Mouse (Mus musculus) lung, embryonic 14.5 days (tissue): ENCODE measurements around the gene Tbc1d14. TPM values are rescaled to one million over a fixed set of nuclear protein-coding genes. Genes with fewer than 3 reads are reported as not detected.

Experiments
- ATAC-seq: fragments of 200-750 bp; cut with Nextera tagmentation; 2 replicates; pipeline ENCODE4 v1.8.0; 2017; ENCODE audit warnings: mild to moderate bottlenecking, moderate TSS enrichment, moderate library complexity; ENCODE audit not compliant: insufficient read depth
- DNase-seq: peaks from one replicate; pipeline ENCODE4 v3.0.0-alpha.2; 2015
- H3K27ac ChIP-seq: fragments of 300-500 bp; sonication (generic); 2 replicates; pipeline ENCODE4 v1.5.1; 2014; ENCODE audit warnings: low read depth, mild to moderate bottlenecking, moderate library complexity
- H3K27me3 ChIP-seq: fragments of 300-500 bp; sonication (generic); 2 replicates; pipeline ENCODE4 v1.6.1; 2014; ENCODE audit warnings: low read length, control low read depth; ENCODE audit not compliant: insufficient read depth
- H3K36me3 ChIP-seq: fragments of 300-500 bp; sonication (generic); 2 replicates; pipeline ENCODE4 v1.6.1; 2014; ENCODE audit warnings: control low read depth; ENCODE audit not compliant: insufficient read depth
- H3K4me1 ChIP-seq: fragments of 300-500 bp; sonication (generic); 2 replicates; pipeline ENCODE4 v1.6.1; 2014; ENCODE audit warnings: antibody characterized with exemption, control low read depth; ENCODE audit not compliant: insufficient read depth
- H3K4me2 ChIP-seq: fragments of 300-500 bp; sonication (generic); 2 replicates; pipeline ENCODE4 v1.6.1; 2014; ENCODE audit warnings: mild to moderate bottlenecking
- H3K4me3 ChIP-seq: fragments of 300-500 bp; sonication (generic); 2 replicates; pipeline ENCODE4 v1.5.1; 2014; ENCODE audit warnings: low read depth, low read length
- H3K9ac ChIP-seq: fragments of 300-500 bp; sonication (generic); 2 replicates; pipeline ENCODE4 v1.6.1; 2014
- H3K9me3 ChIP-seq: fragments of 300-500 bp; sonication (generic); 2 replicates; pipeline ENCODE4 v1.6.1; 2016; ENCODE audit warnings: low read depth, low read length, control low read depth
- CTCF ChIP-seq: IDR thresholded peaks from 2 replicates; pipeline ENCODE4 v1.5.1; 2016; ENCODE audit warnings: antibody characterized with exemption, low read depth
- WGBS: fragments of 180-500 bp; shearing (Covaris S2); extraction: QIAGEN DNeasy Blood & Tissue Kit; methylation state at CpG from one replicate; pipeline ENCODE4 v1.1.7; 2014; 5-methylcytosine and 5-hydroxymethylcytosine counted together
- polyA plus RNA-seq: library from polyadenylated mRNA; unstranded; fragments of >200 nt; fragmentation: Nextera tagmentation; extraction: Ambion mirVana; gene quantifications from 2 replicates; pipeline ENCODE4 v1.2.1, GENCODE M21; 2014

Gene Tbc1d14
- polyA plus RNA-seq = 31.1 and 31.3 TPM in 2 replicates

GRCm38 (mm10) chr5:36593176-36593575, at the start of gene Tbc1d14:
Gene Tbc1d14 (minus strand): TSS chr5:36593276.
- H3K36me3 ChIP-seq = no peaks in the 10 kb centered on the region
- TF ChIP-seq CTCF = no peak
- ATAC-seq (no peak), DNase-seq (no peak)
- H3K9me3 ChIP-seq = no peaks in the 10 kb centered on the region
- no peak within 1 kb of the TSS for H3K27ac ChIP-seq
- H3K27me3 ChIP-seq = no peaks in the 10 kb centered on the region
- 77% methylated on average over 5 of the region's 5 CpGs for WGBS
- no peaks in the 10 kb centered on the region for H3K4me1 ChIP-seq
- no peak within 1 kb of the TSS for H3K9ac ChIP-seq
- no peak within 1 kb of the TSS for H3K4me3 ChIP-seq
- no peak within 1 kb of the TSS for H3K4me2 ChIP-seq

GRCm38 (mm10) chr5:36625612-36626011, 32.5 kb upstream of the Tbc1d14 start:
- no peak for TF ChIP-seq CTCF
- Histone ChIP-seq H3K4me1 (no peaks in the 10 kb centered on the region), H3K4me3 (no peak overlapping the region), H3K4me2 (no peak overlapping the region), H3K9ac (no peak overlapping the region), H3K36me3 (peaks cover 17% of the 10 kb centered on the region; the same call in 1 of the 2 replicates), H3K27me3 (no peaks in the 10 kb centered on the region), H3K27ac (no peak overlapping the region), H3K9me3 (no peaks in the 10 kb centered on the region)
- no peak for DNase-seq
- no peak for ATAC-seq
- 25% methylated on average over 5 of the region's 5 CpGs for WGBS

GRCm38 (mm10) chr5:36623670-36624069, 30.6 kb upstream of the Tbc1d14 start:
- Histone ChIP-seq H3K27me3 (no peaks in the 10 kb centered on the region), H3K9ac (no peak overlapping the region), H3K27ac (no peak overlapping the region), H3K4me1 (no peaks in the 10 kb centered on the region), H3K4me2 (no peak overlapping the region), H3K4me3 (no peak overlapping the region), H3K36me3 (peaks cover 8% of the 10 kb centered on the region; the same call in 1 of the 2 replicates), H3K9me3 (no peaks in the 10 kb centered on the region)
- TF ChIP-seq CTCF = no peak
- DNase-seq (no peak), ATAC-seq (no peak)
- WGBS = 91% methylated on average over 5 of the region's 5 CpGs

GRCm38 (mm10) chr5:36621058-36621449, 28.0 kb upstream of the Tbc1d14 start:
- WGBS = 75% methylated on average over 5 of the region's 5 CpGs
- Histone ChIP-seq H3K4me2 (peak overlapping the region; percentile 31), H3K9me3 (no peaks in the 10 kb centered on the region), H3K27ac (peak overlapping the region; percentile 74), H3K9ac (no peak overlapping the region), H3K36me3 (peaks cover 22% of the 10 kb centered on the region), H3K27me3 (no peaks in the 10 kb centered on the region), H3K4me3 (no peak overlapping the region), H3K4me1 (no peaks in the 10 kb centered on the region)
- ATAC-seq (peak; percentile 31; the same call in 1 of the 2 replicates), DNase-seq (no peak)
- TF ChIP-seq CTCF = no peak

- H3K4me2 ChIP-seq = peak overlapping the region; percentile 31
- peak; percentile 69; the same call in 1 of the 2 replicates for ATAC-seq
- no peak for TF ChIP-seq CTCF
- WGBS = 62% methylated on average over 8 of the region's 8 CpGs
- H3K36me3 ChIP-seq = peaks cover 28% of the 10 kb centered on the region
- peak; percentile 72 for DNase-seq
- H3K4me3 ChIP-seq = no peak overlapping the region
- H3K9me3 ChIP-seq = no peaks in the 10 kb centered on the region
- H3K4me1 ChIP-seq = no peaks in the 10 kb centered on the region
- H3K9ac ChIP-seq = no peak overlapping the region
- H3K27ac ChIP-seq = peak overlapping the region; percentile 74
- no peaks in the 10 kb centered on the region for H3K27me3 ChIP-seq
Measured at GRCm38 (mm10) chr5:36620409-36621057, 27.5 kb upstream of the Tbc1d14 start.

GRCm38 (mm10) chr5:36618890-36619289, 25.8 kb upstream of the Tbc1d14 start:
- DNase-seq (no peak), ATAC-seq (no peak)
- H3K4me3 ChIP-seq = no peak overlapping the region
- no peak overlapping the region for H3K27ac ChIP-seq
- 80% methylated on average over 5 of the region's 5 CpGs for WGBS
- H3K4me1 ChIP-seq = no peaks in the 10 kb centered on the region
- H3K9ac ChIP-seq = no peak overlapping the region
- H3K4me2 ChIP-seq = no peak overlapping the region
- TF ChIP-seq CTCF = no peak
- H3K9me3 ChIP-seq = no peaks in the 10 kb centered on the region
- H3K27me3 ChIP-seq = no peaks in the 10 kb centered on the region
- H3K36me3 ChIP-seq = peaks cover 43% of the 10 kb centered on the region

GRCm38 (mm10) chr5:36618356-36618755, 25.3 kb upstream of the Tbc1d14 start:
- TF ChIP-seq CTCF = no peak
- H3K36me3 ChIP-seq = peaks cover 47% of the 10 kb centered on the region
- WGBS = 56% methylated on average over 4 of the region's 4 CpGs

More at GRCm38 (mm10) chr5:36618356-36618755, 25.3 kb upstream of the Tbc1d14 start:
- H3K4me1 ChIP-seq = no peaks in the 10 kb centered on the region
- no peak overlapping the region for H3K27ac ChIP-seq
- H3K9me3 ChIP-seq = no peaks in the 10 kb centered on the region
- no peak overlapping the region for H3K4me2 ChIP-seq
- no peak overlapping the region for H3K4me3 ChIP-seq
- DNase-seq = no peak
- no peaks in the 10 kb centered on the region for H3K27me3 ChIP-seq
- ATAC-seq = no peak
- no peak overlapping the region for H3K9ac ChIP-seq
